Mouse (Mus musculus): ENCODE results near the gene Tstd3.

- TF ChIP-seq CTCF (IDR thresholded peaks at IDR 0.05; ENCODE audit: borderline replicate concordance, control insufficient read depth, extremely low read depth, insufficient read depth, low read length, poor library complexity) (no peak), POLR2A (IDR thresholded peaks at IDR 0.05; ENCODE audit: control insufficient read depth, extremely low read depth, insufficient read depth, low read length, poor library complexity) (no peak)
Observed at GRCm38 (mm10) chr4:21726912-21727614, 39.9 kb downstream of the Tstd3 start.

All from thymus, adult 2 months (tissue).